Mouse (Mus musculus) 416B (cell line): ENCODE measurements around the gene Idh3b.
A peak's percentile ranks its signal among the peaks of the same experiment; 100 is the strongest.

Source experiments
- DNase-seq: peaks from one replicate; pipeline ENCODE4 v3.0.0; 2011; ENCODE audit warnings: low read depth

Idh3b gene

DNA sequence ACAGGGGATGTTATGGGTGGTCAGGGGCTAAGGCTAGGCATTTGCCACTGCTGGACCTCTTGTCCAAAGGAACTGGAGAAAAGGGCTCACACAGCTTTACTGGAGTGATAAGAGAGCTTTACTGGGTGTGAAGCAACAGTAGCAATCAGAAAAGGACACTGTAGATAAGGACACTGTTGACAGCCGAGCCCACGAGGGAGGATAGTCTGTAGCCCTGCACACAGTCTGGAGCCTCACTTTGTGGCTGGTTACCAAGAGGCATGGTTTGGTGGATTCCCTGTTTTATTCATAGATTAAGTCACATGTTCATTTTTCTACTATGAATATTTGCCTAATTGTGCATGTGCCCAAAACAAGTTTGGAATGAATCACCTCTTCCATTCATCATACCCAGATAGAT, 21.9 kb downstream of the Idh3b start:
- no peak for DNase-seq

DNA sequence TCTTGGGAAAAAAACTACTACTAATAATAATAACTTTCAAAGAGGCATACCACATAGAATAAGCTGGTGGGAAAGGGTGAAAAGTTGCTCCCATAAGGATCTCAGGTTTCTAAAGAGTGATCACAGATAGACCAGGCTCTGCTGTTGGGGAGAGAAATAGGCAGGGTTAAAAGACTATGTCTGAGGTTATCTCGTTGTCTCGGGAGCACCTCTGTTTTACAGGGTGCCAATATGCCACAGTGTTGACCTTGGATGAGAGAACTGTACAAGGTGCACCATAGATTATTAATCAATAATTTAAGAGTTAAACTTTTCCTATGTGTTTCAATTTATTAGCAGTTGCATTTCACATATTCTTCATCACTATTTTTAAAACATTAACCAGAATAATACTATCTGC, 22.4 kb downstream of the Idh3b start:
- DNase-seq: no peak

DNA sequence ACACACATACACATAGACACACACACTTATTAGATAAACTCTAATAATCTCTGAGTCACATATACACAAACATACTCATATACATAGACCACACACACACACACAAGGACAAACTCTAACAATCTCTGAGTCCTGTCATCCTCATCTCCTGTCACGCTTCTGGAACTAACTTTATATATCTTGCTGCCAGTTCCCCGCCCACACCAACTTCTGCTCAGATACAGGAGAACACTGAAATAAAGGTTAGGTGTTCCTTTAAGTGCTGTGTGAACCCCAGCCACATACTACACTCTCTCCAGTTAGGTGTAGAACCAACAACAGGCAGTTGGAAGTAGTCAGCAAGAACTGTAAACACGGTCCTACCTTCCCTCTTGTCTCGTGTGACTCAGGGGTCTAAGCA, 23.5 kb downstream of the Idh3b start:
- DNase-seq: no peak

DNA sequence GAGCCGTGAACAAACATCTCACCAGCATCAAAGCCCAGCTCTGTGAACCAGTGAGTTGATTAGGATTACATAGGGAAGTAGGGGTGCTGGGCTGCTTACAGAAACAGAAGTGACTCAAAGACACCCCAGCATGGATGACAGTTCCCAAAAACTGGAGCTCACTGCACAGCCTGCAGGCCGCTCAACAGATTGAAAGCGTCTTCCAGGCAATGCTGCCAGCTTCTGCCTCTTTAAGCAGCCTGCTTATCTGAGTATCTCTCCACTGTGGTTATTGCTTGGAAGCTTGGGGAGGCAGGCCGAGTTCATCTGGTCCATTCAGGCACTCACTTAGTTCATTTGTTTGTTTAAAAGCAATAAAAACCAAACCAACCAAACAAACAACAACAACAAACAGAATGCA, 27.6 kb downstream of the Idh3b start:
- no peak for DNase-seq

- DNase-seq: no peak
Observed at GRCm38 (mm10) chr2:130248226-130248625, 36.1 kb downstream of the Idh3b start.

GRCm38 (mm10) chr2:130246912-130247311, 37.4 kb downstream of the Idh3b start:
- DNase-seq: peak; percentile 74
